Mouse (Mus musculus) MEL (cell line): Measurements from ENCODE around the gene Tmem107. TPM values are rescaled to one million over a fixed set of nuclear protein-coding genes. Genes with fewer than 3 reads are reported as not detected.
A peak's percentile ranks its signal among the peaks of the same experiment; 100 is the strongest.

Experiments
- DNase-seq: peaks from one replicate; pipeline ENCODE4 v3.0.0; 2011; ENCODE audit warnings: low read depth, low spot score
- H3K27ac ChIP-seq: 2 replicates; pipeline ENCODE4 v1.5.1; 2012; ENCODE audit warnings: low read depth, mild to moderate bottlenecking, control low read depth, low read length, moderate library complexity; ENCODE audit not compliant: control insufficient read depth
- H3K27me3 ChIP-seq, 2 experiments: fragments of 150-350 bp in 1 of 2; sonication (generic) in 1 of 2; 2 replicates each; pipeline ENCODE4 v1.6.1; 2012; ENCODE audit warnings: low read length in 2 of 2, mild to moderate bottlenecking in 2 of 2, improper control_type of control experiment in 1 of 2, moderate library complexity in 1 of 2; ENCODE audit not compliant: insufficient read depth in 2 of 2, control insufficient read depth in 1 of 2
- H3K36me3 ChIP-seq, 2 experiments: 2 replicates each; pipeline ENCODE4 v1.6.1; 2012 to 2014; ENCODE audit warnings: low read length in 2 of 2, improper control_type of control experiment in 1 of 2, inconsistent platforms in 1 of 2, mild to moderate bottlenecking in 1 of 2; ENCODE audit not compliant: insufficient read depth in 2 of 2, control insufficient read depth in 1 of 2
- H3K4me1 ChIP-seq, 2 experiments: fragments of 150-350 bp in 1 of 2; sonication (generic) in 1 of 2; 2 replicates each; pipeline ENCODE4 v1.6.1; 2012; ENCODE audit warnings: low read length in 2 of 2, improper control_type of control experiment in 1 of 2, mild to moderate bottlenecking in 1 of 2; ENCODE audit not compliant: insufficient read depth in 2 of 2, control insufficient read depth in 1 of 2
- H3K4me3 ChIP-seq, 2 experiments: fragments of 150-350 bp in 1 of 2; sonication (generic) in 1 of 2; 2 replicates each; pipeline ENCODE4 v1.5.1; 2012; ENCODE audit warnings: low read depth in 2 of 2, low read length in 2 of 2, mild to moderate bottlenecking in 2 of 2, moderate library complexity in 2 of 2, control low read depth in 1 of 2, improper control_type of control experiment in 1 of 2; ENCODE audit not compliant: control insufficient read depth in 1 of 2, insufficient read depth in 1 of 2
- H3K79me2 ChIP-seq: 2 replicates; pipeline ENCODE4 v1.6.1; 2012; ENCODE audit warnings: mild to moderate bottlenecking, low read length, moderate library complexity; ENCODE audit not compliant: control insufficient read depth, poor library complexity, insufficient read depth
- H3K9ac ChIP-seq: 2 replicates; pipeline ENCODE4 v1.6.1; 2012; ENCODE audit warnings: low read depth, mild to moderate bottlenecking, control low read depth, low read length, moderate library complexity; ENCODE audit not compliant: control insufficient read depth, poor library complexity, severe bottlenecking
- H3K9me3 ChIP-seq: fragments of 150-350 bp; sonication (generic); replicated peaks from 2 replicates; pipeline ENCODE4 v1.6.1; 2012; ENCODE audit warnings: mild to moderate bottlenecking, low read length, improper control_type of control experiment, moderate library complexity; ENCODE audit not compliant: insufficient read depth
- EP300 ChIP-seq, 2 experiments: IDR thresholded peaks; 2 replicates each; pipeline ENCODE4 v1.6.1; 2011; ENCODE audit warnings: improper control_type of control experiment in 2 of 2, low read length in 2 of 2, low read depth in 1 of 2, mild to moderate bottlenecking in 1 of 2
- MAFK ChIP-seq: IDR thresholded peaks from 2 replicates; pipeline ENCODE4 v1.6.1; 2011; ENCODE audit warnings: low read depth, mild to moderate bottlenecking, low read length, improper control_type of control experiment, borderline replicate concordance
- MEF2A ChIP-seq: IDR thresholded peaks from 2 replicates; pipeline ENCODE4 v1.6.1; 2014; ENCODE audit warnings: low read depth, mild to moderate bottlenecking, inconsistent platforms, low read length, improper control_type of control experiment; ENCODE audit not compliant: poor library complexity, insufficient replicate concordance, severe bottlenecking; ENCODE audit errors: extremely low read depth
- MXI1 ChIP-seq: IDR thresholded peaks from 2 replicates; pipeline ENCODE4 v1.6.1; 2011; ENCODE audit warnings: mild to moderate bottlenecking, low read depth, low read length, improper control_type of control experiment
- MYB ChIP-seq: IDR thresholded peaks from 2 replicates; pipeline ENCODE4 v1.6.1; 2011; ENCODE audit warnings: mild to moderate bottlenecking, low read depth, low read length, improper control_type of control experiment
- MYC ChIP-seq: IDR thresholded peaks from 2 replicates; pipeline ENCODE4 v1.6.1; 2011; ENCODE audit warnings: low read depth, mild to moderate bottlenecking, low read length, improper control_type of control experiment, moderate library complexity
- NELFE ChIP-seq: IDR thresholded peaks from 2 replicates; pipeline ENCODE4 v1.6.1; 2011; ENCODE audit warnings: low read depth, low read length, improper control_type of control experiment
- POLR2AphosphoS2 ChIP-seq: IDR thresholded peaks from 2 replicates; pipeline ENCODE4 v1.6.1; 2011; ENCODE audit warnings: low read length, improper control_type of control experiment
- RCOR1 ChIP-seq: IDR thresholded peaks from 2 replicates; pipeline ENCODE4 v1.6.1; 2012; ENCODE audit warnings: low read depth, mild to moderate bottlenecking, inconsistent platforms, low read length, improper control_type of control experiment
- USF1 ChIP-seq: IDR thresholded peaks from 2 replicates; pipeline ENCODE4 v1.6.1; 2014; ENCODE audit warnings: low read depth, mild to moderate bottlenecking, inconsistent platforms, low read length, improper control_type of control experiment, moderate library complexity
- ZMIZ1 ChIP-seq: IDR thresholded peaks from 2 replicates; pipeline ENCODE4 v1.6.1; 2012; ENCODE audit warnings: low read depth, mild to moderate bottlenecking, inconsistent platforms, low read length, improper control_type of control experiment, moderate library complexity
- ZNF384 ChIP-seq: IDR thresholded peaks from 2 replicates; pipeline ENCODE4 v1.6.1; 2012; ENCODE audit warnings: low read depth, mild to moderate bottlenecking, inconsistent platforms, low read length, improper control_type of control experiment
- polyA plus RNA-seq, 2 experiments: library from polyadenylated mRNA; stranded (reverse) in 1 of 2; unstranded in 1 of 2; fragments of >175 nt in 1 of 2; fragments of >200 nt in 1 of 2; gene quantifications; 2 replicates each; pipeline versions ENCODE4 v1.2.1 to v1.2.4; 2012; ENCODE audit warnings: low replicate concordance in 2 of 2, low read depth in 1 of 2; ENCODE audit not compliant: insufficient read length in 2 of 2, insufficient read depth in 1 of 2, missing spikeins in 1 of 2
- total RNA-seq: library from RNA; depleted of rRNA; stranded (reverse); fragments of 300-350 nt; gene quantifications from 2 replicates; pipeline ENCODE4 v1.2.3, GENCODE M21; 2012

Tmem107 gene
- total and polyA plus RNA-seq, 3 experiments: 47.0 to 79.5 TPM; not detected in 1

DNA sequence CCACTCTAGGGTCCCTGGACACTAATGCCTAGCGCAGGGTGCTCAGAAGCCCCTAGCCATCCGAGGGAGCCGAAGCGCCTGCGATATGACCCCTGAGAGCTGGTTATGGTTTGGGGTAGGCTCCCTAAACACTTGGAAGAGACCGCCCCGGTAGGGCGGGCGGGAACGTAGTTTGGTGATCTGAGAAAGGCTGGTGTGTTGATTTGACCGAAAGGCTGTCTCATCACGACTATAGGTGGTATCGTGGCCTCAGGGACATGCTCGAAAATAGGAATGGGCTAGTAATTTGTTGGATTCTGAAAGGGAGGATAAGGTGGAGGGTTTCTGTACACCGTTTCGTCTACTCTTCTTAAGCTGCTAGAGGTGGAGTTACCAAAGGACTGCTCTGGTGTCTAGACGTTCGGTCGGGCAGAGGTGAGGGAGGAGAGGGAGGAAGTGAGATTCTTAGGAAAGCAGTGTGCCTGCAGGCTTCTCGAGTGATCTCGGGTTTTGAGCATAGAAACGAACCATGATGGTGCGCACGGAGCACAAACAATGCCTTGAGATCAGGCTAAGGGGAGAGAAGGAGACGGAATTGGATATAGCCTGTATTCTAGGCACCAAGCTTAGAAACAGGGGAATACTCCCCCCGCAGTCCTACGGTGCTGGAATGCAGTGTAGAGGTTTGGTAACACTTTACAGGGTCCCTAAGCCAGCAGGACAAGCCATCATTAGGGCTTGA, 25.1 kb downstream of the Tmem107 start:
- H3K27me3 ChIP-seq: no peaks in the 10 kb centered on the region
- TF ChIP-seq MAFK (no peak), USF1 (no peak), POLR2AphosphoS2 (no peak), MXI1 (peak; percentile 89), ZMIZ1 (peak; percentile 44; the same call in 1 of the 2 replicates), MYC (peak; percentile 32; the same call in 1 of the 2 replicates), MEF2A (no peak), NELFE (peak; percentile 17; the same call in 1 of the 2 replicates), EP300 (IDR thresholded peaks at IDR 0.05; ENCODE audit: low read depth in 1 of 2, low read length in 2 of 2) (no peak)
- TF ChIP-seq, all 39 proteins: peak for 4
- peak; percentile 86 for DNase-seq
- H3K36me3 ChIP-seq: peaks cover 4 to 13% of the 10 kb centered on the region in 2 experiments
- H3K9ac ChIP-seq: peak overlapping the region; percentile 72
- peak overlapping the region; percentile 54 to 61 for H3K4me3 ChIP-seq
- H3K4me1 ChIP-seq: peaks cover 17 to 21% of the 10 kb centered on the region in 2 experiments
- peaks cover 17% of the 10 kb centered on the region for H3K79me2 ChIP-seq
- H3K9me3 ChIP-seq: no peaks in the 10 kb centered on the region
- peak overlapping the region; percentile 88 for H3K27ac ChIP-seq

DNA sequence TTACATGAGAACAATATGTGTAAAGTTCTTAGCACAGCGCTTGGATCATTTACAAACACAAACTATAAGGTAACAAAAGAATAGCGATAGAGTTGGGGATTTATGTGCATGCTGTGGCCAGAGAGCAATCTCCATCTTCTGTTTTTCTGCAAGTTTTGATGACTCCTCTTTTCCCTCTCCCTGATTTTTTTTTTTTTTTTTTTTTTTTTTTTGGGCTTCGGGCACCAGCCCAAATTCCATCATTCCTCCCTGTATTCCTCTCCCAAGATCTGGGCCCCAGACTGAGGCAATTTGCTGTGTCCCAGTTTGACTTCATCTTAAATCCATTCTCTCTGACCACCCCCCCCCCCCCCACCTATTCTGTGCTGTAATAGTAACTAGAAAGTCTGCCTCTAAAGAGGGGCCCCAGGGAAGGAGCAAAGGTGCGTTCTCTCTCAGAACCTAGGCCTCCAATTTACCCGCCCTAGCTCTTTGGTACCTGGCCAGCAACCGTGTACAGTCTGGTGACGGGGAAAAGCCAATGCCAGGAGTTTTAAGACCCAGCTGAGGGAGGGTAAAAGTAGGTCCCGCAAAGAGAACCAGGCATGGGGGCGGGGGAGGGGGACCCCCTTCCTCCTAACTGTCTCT, 25.9 kb downstream of the Tmem107 start:
- H3K9me3 ChIP-seq: no peaks in the 10 kb centered on the region
- TF ChIP-seq ZNF384 (peak; percentile 70), RCOR1 (no peak), MYB (peak; percentile 78; the same call in 1 of the 2 replicates)
- DNase-seq: no peak
- peaks cover 3 to 13% of the 10 kb centered on the region in 2 experiments for H3K36me3 ChIP-seq
- H3K27me3 ChIP-seq: no peaks in the 10 kb centered on the region
- H3K27ac ChIP-seq: peak overlapping the region; percentile 88
- H3K79me2 ChIP-seq: peaks cover 17% of the 10 kb centered on the region
- peak overlapping the region; percentile 72 for H3K9ac ChIP-seq
- peak overlapping the region; percentile 54 to 61 for H3K4me3 ChIP-seq
- peaks cover 17 to 21% of the 10 kb centered on the region in 2 experiments for H3K4me1 ChIP-seq
